Mouse (Mus musculus) layer of hippocampus, postnatal 36 days (tissue): ENCODE measurements around the gene Gpc6. TPM values are rescaled to one million over a fixed set of nuclear protein-coding genes. Genes with fewer than 3 reads are reported as not detected.

Experiments used
- DNase-seq, 2 experiments: peaks; one replicate each; pipeline ENCODE4 v3.0.0; 2022
- total RNA-seq, 2 experiments: library from RNA; stranded (reverse); gene quantifications; 2 replicates each; pipeline ENCODE4 v1.2.3; 2021

The Gpc6 gene
- total RNA-seq, 2 experiments from 2014 or later: 11.4 to 13.6 TPM

DNA sequence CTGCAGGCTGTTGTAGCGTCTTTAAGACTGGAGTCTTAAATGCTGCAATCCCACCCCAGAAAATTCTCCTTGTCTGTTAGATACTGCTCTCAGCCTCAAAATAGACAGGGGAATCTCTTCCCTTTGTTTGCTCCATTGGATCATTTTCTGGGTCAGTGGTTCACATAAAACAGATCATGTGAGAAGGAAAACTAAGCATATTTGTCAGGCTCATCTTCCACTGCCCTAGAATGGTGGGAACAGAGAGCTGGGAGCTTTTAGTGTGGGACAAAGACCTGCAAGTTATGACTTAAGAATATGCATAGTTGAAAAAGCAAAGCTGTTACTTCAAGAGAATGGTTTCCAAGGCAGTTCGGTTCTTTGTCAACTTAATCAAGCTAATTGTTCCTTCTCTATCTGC lies 136.4 kb downstream of the Gpc6 start:
- no peak for DNase-seq

DNA sequence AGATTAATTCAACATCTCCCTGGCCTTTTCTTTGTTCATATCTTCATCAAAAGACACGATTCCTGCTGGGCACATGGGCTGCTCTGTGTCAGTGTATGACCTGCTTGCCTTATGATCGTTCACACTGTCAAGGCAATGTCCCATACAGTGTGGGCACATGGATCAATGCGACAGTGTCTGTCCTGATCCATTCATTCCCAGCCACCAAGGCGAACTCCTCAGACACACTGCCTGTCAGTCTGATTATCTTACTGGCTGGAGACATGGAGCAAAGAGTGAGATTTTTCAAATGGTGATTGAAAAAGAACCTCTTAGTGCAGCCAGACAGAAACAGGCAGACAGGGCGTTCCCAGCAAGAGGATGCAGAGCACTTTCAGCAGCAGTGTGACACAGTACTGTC lies 143.1 kb downstream of the Gpc6 start:
- no peak for DNase-seq

DNA sequence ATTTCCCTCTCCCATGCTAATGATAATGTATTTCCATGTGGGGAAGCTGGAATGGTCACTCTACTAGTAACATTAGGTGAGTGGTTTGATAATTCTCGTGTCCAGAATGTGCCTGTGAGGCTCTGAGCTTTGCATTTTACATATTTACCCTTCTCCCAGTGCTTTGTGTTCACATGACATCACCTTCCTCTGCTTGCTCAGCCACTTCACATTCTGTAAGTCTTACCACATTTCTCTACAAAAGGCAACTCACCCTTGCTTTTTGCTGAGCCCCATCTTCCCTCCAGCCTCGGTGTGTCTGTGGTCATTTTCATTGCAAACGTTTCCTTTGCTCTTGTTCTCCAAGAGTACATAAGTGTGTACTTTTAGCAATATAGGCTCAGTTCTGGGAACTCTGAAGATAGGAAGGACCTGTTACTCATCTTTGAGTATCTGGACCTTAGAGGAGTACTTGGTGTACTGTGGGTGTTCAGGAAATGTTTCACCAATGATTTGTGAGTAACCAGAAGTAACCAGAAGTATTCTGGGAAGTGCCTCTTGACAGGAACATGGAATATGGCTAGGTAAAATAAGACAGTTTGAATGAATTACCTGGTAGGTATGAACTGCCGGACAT lies 145.5 kb downstream of the Gpc6 start:
- no peak for DNase-seq

DNA sequence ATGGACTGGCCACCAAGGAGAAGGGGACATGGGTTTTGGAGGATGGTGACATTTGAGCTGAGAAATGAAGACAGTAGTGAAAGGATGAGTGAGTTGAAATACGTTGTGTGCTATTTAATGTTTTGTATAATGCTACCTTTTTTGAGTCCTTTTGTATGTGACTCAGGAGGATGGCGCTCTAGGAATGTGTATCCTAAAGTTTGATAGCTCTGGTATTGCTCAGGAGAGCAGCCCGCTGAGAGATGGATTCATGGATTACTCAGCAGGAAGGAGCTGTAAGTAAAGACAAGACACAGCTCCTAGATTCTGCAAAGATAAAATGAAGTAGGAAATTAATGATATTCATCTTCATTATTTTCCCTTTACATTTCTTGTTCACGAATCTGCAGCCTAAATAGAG lies 168.5 kb downstream of the Gpc6 start:
- no peak for DNase-seq

DNA sequence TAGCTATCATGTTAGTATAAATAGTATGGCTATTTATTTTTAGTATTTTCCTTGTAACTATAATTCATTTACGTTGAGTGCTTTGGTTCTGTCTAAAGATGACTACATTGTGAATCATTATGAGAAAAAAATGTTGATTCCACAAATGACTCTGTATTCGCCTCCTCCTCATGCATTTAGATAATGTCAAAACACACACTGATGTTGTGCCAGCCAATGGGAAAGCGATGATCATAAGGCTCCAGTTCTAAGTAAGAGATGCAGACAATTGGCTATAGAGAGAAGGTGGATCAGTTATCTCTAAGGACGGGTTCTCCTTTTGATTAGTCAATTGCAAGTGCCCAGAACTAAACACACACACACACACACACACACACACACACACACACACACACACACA lies 181.8 kb downstream of the Gpc6 start:
- DNase-seq: no peak

DNA sequence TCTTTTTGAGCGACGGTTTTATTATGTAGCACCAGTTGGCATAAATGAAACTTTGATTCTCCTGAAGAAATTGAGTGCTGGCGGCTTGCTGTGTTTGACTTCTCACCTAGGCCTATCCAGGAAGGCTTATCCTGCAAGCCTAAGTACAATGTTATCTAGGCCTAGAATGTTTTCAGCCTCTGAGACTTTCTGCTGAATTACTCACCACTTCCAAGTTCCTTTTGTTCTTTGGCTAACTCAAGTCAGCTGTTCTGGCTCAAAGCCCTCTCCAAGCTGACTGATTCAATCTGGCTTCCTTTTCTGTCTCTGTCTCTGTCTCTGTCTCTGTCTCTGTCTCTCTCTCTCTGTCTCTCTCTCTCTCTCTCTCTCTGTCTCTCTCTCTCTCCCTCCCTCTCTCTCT lies 188.0 kb downstream of the Gpc6 start:
- DNase-seq: no peak

DNA sequence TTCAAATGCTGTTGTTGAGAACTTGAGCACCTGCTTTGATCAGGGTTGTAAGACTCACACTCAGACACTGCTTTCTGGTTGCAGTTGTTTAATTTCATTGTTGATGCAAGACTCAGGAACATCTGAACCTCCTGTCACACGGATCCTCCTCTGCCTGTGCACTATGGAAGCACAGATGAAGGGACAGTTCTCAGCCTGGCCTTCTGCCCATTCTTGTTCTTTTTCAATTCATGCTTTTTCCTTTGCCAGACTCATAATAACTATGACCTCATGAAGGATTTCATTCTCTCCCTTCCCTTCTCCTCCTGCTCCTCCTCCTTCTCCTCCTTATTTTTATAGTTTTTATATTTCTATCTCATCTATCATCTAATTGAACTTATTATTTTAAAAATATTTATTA lies 196.9 kb downstream of the Gpc6 start:
- DNase-seq: no peak

DNA sequence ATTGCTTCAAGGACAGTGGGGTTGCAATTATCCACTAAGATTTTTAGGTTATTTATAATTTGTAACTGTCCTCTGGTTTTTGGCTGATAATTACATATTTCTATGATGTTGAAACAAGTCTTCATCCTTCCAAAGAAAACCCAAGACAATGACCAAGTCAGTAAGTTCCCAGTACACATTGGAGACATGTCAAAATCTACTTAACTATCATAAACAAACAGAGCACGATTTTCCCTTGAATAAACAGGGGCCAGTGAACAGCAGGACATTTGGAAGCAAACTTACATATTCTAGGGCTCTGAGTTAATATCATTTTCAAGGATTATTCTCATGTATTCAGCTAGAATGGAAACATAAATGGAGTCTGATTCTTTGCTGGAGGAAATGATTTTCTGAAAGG lies 205.2 kb downstream of the Gpc6 start:
- no peak for DNase-seq

DNA sequence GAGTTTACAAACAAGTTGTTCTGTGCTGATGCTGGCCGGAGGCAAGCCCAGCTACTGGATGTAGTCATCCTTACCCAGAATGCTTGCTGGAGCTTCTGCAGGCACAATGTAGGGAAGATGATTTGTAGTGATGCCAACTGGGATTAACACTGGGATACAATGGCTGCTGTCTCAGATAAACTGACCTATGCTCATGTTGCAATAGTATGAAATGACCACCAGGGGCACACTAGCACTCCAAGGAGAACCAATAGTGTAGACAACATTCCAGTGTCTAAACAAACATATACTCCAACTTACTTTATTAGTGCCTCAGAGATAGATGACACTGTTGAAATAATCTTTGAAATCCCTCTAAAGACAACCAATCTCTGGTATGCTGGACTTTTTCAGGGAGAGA lies 206.2 kb downstream of the Gpc6 start:
- no peak for DNase-seq

DNA sequence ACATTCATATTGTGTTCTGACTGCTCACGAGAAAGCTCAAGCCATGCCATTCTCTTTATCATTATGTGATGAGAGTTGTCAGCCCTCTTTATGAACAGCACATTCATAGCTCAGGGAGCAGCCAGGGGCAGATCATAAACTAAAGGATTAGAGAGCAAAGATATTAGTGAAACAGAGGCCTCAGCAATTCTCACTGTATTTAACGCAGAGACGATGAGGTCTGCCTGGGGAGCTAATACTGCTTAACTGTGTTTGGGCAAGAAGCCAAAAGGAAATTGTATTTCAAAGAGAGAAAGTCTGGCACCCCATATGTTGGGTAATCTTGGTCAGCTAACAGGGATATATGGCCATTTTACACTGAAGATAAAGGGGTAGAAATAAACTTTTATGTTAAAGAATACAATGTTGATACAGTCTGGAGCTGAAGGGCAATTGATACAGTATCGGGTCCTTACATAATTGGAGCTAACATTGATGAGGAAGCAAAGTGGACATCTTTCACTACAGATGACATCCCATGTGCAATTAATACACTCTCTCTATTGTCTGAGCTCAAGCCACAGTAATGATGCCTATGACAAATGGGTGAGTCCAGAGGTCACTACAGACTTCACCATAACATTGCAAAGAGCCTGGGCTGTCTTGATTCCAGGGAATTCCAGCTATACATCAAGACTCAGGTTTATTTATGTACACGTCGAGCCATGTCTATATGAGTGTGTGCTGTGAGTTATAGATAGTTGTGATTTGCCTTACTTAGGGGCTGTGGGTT lies 216.1 kb downstream of the Gpc6 start:
- DNase-seq: no peak

DNA sequence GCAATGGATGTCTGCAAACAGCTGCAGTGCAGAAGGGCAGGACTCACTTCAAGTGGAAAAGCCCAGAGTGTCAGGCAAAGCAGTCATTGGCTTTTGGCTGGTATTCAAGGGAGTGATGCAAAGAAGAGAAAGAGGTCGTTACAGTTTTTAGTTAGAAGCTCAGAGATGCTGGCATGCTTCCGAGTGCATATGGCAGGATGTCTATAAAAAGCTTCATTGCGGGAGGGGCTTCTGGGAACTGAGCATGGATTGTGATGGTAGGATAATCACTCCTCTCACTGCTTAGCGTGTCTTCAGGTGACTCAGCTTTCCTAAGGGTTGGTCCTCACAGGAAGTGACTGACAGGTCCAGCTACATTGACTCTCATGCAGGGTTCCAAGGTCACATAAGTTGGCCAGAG lies 221.0 kb downstream of the Gpc6 start:
- no peak for DNase-seq

DNA sequence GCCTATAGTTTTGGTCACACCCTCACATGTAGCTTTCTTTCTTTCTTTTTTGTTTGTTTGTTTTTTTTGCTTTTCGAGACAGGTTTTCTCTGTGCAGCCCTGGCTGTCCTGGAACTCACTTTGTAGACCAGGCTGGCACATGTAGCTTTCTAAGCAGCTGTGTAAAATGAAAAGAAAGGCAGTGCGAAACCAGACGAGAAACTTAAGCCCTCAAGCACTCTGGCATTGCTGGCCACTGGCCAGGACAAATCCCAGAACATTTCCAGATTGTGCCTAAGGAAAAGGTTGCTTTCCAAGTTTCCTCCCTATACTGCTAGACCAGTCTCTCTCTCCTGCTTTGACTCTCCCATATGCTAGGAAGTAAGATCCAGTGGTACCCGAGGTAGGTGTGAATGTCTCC lies 221.6 kb downstream of the Gpc6 start:
- no peak for DNase-seq

DNA sequence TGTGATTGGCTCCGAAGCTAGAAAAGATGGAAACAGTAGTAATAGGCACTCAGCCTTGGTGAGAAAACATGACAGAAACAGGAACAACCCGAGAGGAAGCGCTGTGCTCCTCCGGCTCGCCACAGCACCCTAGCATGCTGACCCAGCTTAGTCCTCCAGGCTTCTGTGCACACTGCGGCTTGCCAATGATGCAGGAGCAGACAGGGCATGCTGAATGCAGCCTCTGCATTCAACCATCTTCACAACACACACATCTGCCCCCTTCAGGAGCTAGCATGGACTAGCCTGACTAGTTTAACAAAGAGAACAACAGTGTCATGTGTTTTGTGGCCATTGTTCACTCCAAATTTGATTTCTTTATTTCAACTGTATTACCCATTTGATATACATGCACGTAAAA lies 226.5 kb downstream of the Gpc6 start:
- no peak for DNase-seq

DNA sequence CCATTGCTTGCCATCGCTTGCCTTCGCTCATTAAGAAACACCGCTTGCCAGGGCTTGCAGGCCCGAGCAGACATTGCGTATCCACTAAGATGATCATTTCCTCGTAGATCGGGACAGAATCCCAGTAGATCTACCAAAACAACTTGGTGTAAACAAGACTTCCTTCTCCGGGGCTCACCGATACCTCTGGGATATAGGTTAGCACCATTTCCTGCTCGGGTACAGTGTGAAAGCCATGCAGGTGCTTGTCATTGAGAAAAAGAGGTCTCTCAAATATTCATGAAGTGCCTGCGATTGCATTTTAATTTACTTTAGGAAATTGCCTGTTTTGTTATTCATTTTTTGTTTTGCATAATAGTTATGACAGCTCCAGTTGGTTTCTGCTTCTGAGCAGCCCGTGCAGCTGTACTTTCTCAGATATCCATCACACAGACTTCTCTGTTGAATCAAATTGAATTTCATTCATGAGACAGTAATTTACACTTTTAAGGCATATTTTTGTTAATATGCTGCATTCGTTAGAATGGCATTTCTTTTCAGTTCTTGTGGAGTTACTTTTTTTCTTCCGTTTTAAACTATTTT lies 230.9 kb downstream of the Gpc6 start:
- no peak for DNase-seq

DNA sequence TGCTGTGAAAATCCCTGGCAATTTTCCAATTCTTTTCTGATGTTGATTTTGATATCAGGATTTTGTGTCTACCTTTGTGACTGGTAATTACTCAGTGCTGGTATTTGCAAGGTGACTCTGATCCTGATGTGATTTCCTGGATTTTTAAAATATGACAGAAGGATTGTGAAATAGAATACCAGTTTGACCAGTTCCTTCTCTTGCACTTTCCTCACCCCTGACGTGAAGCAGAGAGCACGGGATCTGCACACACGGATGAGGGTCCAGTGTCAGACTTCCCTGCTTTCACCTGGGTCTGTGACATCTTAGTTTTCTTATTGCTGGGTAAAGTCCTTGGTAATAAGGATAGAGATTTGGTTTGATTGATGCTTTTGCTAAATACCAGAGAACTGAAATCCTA lies 232.3 kb downstream of the Gpc6 start:
- no peak for DNase-seq

DNA sequence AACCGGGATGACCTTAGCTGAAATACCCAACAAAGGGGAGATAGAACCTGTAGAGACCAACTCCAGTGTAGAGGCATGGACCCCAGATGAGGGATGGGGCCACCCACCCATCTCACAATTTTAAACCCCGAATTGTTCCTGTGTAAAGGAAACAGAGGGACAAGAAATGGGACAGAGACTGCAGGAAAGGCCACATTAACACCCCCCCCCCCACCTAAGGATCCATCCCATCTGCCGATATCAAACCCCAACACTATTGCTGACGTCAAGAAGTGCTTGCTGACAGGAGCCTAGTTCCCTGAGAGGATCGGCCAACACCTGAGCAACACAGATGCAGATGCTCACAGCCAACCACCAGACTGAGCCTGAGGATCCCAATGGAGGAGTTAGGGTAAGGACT lies 241.2 kb downstream of the Gpc6 start:
- no peak for DNase-seq

DNA sequence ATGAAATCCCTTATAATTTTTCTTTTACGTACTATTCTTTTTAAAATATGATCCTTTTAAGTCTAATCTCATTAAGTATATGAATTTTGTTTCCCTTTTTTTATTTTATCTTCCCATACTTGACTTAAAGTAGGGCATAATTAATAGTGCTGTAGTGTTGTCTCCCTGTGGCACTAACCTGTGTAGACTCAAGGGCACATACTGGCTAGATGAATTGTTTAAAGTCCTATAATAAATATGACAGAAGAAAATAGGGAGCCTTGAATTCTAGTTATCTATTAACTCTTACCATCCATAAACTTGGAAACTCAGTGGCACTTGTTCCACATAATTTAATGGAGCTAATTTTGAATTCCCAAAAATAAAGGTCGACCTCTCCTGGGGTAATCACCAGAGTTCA lies 268.2 kb downstream of the Gpc6 start:
- no peak for DNase-seq

DNA sequence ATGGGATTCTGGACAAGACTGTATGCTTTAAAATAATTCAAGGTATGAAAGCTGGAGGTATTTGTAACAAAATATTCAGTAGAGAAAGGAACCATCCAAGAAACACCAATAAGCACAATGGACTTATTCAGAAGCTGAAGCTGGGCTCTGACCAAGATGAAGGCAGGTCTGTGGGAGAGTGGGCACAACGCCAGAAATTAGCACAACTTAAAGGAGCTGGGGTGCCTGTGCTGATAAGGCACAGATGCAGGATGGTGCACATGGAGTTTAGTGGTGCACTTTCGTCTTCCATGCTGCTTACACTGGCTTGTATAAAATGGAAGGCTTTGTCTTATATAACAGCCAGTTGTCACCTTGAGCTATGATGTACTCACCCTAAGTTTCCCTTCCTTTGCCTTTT lies 276.9 kb downstream of the Gpc6 start:
- no peak for DNase-seq

DNA sequence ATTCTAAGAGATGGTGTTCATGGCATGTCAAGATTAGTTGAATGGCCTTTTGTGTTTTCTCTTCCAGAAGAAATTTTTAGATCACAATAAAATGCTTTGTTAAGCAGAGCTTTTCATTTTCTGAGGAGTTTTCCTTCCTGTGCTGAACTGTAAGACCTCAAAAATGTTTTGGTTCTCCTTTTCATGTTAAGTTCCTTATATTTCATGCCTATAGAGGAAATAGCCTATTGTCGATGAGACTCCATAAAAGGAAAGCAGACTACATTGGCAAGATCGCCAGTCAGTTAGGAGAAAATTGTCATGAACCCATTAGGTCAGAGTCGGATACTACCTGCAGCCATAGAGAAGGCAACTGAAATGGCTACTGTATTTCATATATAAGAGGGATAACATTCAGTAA lies 278.8 kb downstream of the Gpc6 start:
- no peak for DNase-seq

DNA sequence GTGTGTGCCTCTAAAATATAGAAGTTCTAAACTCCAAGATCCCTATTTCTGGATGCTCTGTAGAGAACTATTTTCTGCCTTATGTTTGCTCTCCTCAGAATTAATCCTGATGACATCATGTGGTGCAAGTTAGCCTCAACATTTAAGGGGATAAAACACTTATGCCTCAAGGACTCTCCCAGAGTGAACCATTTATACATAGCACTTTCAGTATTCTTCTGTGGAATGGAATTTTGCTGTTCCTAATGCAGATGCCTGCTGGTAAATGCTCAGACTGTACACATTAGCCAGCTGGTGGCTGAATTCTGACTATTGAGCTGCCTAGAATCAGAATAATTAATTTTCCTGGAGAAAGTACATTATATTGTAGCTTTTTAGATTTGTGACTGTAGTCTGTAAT lies 289.3 kb downstream of the Gpc6 start:
- no peak for DNase-seq

DNA sequence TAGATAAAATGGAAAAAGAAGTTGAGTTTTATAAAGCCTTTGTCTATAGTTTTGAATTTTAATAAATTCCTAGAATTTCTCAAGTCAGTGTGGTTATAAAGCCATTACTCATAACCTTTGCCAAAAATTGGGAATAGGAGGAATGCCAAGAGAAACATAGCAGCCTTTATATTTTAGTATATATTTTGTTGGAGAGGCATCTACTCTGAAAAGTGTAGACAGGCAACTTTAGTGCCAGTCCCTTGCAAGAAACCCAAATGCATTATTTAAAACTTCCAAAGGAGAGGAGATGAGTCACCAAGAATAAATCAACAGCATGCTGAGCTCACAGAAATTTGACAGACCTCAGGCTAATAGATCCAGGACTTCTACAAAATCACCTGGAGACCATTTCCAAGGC lies 301.8 kb downstream of the Gpc6 start:
- no peak for DNase-seq

DNA sequence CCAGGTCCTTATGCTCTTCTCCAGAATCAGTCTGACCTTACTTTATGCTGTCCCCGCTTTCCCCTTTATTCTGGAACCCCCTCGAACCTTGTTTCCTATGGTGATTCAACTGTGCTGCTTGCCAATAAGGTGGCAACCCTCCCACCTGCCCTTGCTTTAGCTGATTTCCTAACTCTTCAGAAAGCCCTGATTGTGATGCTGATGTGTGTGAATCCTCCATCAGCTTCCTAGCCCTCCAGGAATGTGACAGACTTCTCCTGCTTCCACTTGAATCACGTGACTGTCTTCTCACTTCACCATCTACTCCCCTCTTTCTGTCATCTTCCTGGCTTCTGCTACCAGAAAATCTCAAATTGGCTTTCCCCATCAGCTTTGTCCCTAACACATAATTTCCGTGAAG lies 305.4 kb downstream of the Gpc6 start:
- no peak for DNase-seq

DNA sequence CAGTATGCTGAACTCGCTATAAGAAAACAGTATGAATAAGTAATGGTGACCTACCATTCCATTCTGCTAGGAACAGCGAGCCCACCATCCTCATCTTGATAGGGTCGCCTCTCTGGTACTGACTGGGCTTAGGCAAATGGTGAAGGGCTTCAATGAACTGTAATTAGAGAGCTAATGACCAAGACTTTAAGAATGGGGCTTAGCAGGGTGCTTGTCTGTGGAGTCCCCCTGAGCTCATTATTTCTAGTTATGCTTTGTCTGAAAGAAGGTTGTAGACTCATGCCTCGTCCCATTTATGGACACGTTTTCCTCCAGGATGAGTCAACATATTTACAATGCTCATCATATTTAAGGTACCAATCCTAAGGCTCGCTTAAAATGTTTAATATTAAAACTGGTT lies 313.1 kb downstream of the Gpc6 start:
- no peak for DNase-seq

DNA sequence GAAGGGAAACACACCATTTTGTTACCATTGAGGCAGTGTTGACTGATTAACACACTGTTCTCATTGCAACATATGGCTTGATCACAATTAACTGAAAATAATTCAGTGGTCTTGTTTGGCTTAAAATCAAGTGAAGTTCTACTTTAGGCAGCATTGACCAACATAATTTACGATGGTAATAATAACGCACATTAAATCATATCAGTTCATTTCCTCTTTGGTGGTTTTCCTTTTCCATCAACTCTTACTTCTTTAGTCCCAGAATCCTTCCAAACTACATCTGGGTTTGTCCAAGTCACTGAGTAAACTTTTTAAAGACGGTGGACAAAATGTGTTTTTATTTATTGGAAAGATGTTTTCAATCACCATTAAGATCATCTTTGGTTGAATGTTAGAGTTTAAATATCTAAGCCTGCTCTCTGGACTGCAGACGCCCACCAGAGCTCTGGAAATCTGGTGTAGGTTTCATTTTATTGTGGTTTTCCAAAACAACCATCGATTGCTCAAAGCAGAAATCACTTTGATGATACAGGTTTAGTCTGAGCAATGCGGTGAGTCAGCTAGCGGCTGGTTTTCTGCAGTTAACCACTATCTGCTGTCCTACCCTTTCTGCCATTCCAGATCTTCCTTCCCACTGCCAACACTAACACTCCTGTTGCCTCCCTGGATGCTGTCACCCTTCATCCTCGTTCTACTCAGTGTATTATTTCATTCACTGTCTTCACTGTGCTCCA lies 314.7 kb downstream of the Gpc6 start:
- DNase-seq: no peak
